Mouse (Mus musculus): ENCODE results near the gene Crb2. TPM values are rescaled to one million over a fixed set of nuclear protein-coding genes. Genes with fewer than 3 reads are reported as not detected.

The Crb2 gene
- under 1 TPM; 0.07 to 0.28 TPM for total RNA-seq (2021)
- long read RNA-seq, experiment 1, result 0 reads
- long read RNA-seq, experiment 2, result 0 reads

DNA sequence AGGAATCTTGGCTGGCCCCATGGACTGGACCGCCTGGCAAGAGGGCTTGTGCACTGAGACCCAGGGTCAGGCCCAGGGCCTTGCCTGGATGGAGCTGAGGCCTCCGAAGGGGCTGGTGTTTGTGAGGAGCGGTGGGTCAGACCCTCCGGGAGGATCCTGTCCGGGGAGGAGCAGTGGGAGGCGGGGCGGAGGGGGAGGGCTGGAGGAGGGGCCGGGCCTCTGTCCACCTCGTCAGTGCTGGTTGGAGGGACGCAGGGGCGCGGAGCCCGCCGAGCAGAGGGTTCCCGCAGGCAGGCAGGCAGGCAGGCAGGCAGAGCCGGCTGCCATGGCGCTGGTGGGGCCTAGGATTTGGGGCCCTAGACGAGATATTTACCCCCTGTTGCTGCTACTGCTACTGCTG is at the start of gene Crb2:
Crb2 (plus strand) TSS at position 234 of the 400 bp plus-strand sequence.
- DNase-seq, result no peak
- intact Hi-C loops (cut with DNase I), result loop anchor here (10.0 kb wide), 1 partner anchor 391 kb away; no protein-coding TSS in a partner anchor

DNA sequence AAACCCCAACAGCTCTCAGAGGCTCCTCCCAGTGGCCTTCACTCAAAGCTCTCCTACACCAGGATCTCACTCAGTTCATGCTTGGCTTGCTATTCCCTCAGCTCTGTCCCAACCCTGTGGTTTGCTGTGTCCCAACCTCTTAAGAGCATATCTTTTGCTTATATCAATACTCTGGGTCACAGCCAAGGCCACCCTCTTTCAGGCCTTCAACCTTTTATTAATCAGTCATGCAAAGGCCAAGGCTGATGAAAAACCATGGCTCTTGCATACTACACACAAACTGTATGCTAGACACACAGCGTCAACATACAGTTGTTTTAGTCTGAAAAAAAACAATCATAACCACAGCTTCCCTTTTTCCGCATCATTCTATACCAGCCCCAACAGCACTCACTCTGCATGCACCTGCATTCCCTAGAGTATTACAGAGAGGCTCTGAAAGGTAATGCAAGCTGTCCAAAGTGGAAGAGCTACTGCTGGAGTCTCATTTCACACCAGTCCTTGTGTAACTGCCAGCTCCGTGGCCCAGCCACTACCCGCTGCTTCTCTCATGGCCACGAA is 44.7 kb upstream of the Crb2 start:
- intact Hi-C loops (cut with DNase I), result no loop called here
- DNase-seq, result no peak

DNA sequence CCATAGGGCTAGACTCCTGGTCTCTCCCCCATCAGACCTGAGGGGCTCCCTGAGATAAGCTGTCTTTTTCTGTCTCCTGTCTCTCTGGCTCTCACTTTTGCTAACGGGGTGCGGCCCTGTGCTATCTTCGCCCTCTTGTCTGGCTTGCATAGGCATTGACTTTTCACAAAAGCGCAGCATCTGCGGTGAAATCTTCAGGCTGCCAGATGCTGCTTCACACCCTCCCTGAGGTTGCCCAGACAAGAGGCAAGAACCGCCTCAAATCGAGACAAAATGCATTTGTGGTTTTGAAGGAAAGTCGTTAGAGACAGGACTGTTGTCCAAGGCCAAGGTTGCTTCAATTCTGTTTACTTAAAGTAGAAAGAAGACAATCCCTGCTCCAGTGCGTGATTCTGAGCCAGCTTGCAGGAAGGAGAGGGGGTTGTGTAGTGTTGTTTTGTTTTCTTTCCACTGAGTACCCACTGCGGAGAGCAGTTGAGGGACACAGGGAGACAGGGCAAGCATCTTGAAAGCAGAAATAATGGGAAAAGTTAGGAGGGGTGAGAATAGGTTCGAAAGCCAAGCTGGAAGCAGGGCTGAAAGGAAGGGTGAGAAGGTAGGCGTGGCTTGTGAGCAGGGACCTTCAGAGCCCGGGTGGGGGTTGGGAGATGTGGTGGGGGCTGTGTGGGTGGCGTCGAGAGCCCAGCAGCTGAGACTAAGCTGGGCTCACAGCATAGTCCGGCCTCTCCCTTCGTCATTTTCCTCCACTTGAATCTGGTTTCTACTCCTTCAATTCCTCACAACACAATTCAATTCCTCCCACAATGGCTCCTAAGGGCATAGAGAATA is 40.9 kb upstream of the Crb2 start:
- intact Hi-C loops (cut with DNase I), result no loop called here
- DNase-seq, result no peak

DNA sequence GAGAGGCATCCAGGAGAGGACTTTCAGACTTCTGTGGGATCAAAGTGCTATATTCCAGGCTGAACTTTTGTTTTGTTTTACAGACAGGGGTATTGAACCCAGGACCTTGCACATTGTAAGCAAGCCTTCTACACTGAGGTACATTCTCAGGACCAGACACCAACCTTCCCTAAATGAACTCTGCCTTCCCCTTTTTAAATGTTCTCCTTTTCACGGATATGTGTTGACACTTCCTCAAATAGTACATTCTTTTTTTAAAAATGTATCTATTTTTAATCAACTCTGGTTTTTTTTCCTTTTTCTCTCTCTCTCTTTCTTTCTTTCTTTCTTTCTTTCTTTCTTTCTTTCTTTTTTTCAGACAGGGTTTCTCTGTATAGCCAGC is 40.3 kb upstream of the Crb2 start:
- intact Hi-C loops (cut with DNase I), result no loop called here
- DNase-seq, result no peak

DNA sequence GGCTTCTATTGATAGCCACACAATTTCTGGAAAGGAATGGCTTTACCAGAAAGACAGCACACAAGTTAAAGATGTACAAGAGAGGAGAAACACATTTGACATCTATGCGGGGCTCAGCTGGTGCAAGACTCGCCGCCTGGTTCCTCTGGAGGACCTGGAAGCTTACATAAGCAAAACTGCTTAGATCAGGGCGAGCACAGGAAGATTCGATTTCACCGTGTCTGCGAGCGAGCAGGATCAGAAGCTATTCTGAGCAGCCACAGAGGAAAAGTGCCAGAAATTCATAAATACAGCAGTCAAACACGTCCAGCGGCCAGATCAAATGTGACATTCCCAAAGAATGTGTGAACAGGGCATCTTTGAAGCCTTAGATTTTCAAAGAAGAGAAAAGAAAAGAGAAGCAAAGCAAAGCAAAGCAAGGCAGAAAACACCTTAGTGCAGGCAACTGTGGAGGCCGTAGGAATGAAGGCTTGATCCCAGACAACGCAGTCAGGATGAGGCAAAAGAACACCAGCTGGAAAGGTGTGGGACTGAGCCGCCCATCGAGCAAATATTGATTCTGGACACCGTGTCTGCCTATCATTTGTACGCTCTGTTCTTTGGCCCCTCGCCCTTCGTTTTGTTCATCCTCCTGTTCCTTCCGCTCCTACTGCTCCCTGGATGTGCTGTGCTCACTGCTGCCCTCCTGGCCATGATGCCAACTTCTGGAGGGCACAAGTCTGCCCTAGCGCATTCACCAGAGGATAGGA is 34.1 kb upstream of the Crb2 start:
- intact Hi-C loops (cut with DNase I), result no loop called here
- peak; percentile 25 to 34 for DNase-seq

DNA sequence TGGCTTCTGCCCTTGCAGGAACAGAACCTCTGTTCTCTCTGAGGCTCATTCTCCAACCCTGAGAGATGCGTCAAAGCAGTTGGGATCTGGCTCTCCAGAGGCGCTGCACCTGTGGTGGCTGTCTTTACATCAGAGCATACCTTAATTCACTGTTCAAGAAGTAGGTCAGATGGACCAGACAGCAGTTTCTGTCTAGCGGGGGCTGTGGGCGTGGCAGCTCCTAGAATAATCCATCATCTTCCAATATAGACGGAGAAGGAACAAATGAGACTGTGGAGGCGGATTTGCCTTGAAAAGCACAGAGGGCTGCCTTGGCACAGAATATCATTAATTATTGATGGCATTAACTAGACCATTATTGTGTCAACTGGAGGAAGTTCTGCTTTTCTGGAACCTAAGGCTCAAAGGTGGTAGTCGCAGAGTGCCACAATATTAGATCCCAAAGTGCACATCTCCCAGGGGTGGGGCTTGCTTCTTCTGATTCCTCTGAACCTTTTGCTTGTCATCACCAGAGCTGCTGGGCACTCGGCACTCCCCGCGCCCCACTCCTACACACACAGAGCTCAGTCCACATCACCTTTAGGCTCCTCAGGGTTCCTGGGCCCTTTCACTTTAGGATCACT is 31.2 kb upstream of the Crb2 start:
- no peak for DNase-seq
- intact Hi-C loops (cut with DNase I), result loop anchor here (5.0 kb wide), 1 partner anchor 43 kb away; the partner anchor contains the start of gene Strbp

DNA sequence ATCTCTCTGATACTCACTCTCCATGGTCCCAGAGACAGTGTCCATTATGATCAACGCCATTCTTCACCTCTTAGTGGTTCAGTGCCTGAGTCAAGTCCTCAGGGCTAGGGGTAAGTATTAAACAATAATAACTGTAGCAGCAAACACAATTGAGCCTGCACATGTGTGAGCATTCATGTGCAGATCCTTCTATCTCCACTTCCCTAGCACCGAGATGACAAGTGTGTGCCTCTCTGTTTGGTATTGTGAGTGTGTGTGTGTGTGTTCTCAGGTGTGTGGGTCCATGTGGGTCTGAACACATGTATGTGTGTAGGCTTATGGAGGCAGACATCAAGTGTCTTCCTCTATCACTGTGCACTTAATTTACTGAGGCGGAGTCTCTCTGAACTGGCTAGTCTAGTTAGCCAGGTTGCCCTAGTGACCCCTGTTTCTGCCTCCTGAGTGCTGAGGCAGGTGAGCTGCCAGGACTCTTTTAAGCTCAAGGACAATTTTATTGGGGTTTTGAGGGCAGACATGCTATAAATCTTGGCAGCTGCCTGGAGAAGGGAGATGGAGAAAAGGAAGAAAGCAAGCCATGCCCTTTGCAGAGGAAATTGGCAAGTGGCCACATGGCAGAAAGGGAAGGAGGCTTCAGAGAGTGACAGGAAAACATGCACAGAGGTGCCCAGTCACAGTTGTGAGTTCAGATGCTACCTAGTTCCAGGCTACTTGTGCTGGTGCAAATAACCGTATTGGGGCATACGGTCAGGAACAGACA is 29.6 kb upstream of the Crb2 start:
- intact Hi-C loops (cut with DNase I), result loop anchor here (5.0 kb wide), 1 partner anchor 44 kb away; the partner anchor contains the start of gene Strbp
- no peak for DNase-seq

DNA sequence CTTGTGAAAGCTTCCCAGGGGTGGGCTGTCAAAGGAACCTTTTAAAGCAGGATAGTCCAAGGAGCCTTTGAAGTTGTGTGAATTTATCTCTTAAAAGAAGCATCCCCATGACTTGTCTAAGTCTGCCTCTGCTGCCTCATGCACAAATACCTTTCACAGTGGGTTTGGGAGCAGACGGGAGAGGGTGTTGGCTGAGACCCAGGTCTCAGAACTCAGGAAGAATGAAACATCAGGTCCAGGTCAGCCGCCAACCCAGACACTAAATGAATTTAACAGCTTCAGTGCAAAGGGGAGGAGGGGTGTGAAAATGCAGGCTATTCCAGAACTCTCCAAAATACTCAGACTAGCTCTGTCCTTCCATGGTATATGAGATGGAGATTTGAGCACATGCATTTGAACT is 28.1 kb upstream of the Crb2 start:
- no peak for DNase-seq
- intact Hi-C loops (cut with DNase I), result loop anchor here (5.0 kb wide), 1 partner anchor 46 kb away; the partner anchor contains the start of gene Strbp

DNA sequence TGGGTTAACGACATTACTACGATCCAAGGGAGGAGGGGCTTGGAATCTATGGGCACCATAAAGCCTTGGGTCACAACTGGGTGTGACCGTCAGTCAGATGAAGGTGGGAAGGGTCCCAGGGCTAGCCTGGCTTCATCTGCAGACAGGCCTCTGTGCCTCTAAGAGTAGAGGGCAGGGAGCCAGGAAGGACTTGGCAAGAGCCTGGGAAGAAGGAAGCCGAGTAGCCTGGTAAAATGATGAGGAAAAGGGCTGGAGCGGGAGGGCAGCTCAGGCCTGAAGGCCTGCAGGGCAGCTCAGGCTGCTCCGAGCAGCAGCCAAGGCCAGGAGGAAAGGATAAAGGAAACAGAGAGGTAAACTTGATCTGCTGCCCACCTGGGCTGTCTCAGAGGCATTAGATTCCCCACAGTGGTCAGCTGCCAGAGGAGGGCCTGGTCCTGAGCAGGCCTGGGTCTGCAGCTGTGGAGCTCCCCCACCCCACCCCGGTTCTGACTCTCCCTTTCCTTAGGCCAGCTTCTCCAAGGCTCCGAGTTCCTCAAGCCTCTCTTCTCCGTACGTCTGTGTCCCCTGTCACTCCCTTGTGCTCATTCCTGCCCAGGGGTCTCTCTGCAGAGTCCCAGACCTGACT is 27.5 kb upstream of the Crb2 start:
- intact Hi-C loops (cut with DNase I), result loop anchor here (5.0 kb wide), 1 partner anchor 46 kb away; the partner anchor contains the start of gene Strbp
- DNase-seq, result peak; percentile 40 to 70

DNA sequence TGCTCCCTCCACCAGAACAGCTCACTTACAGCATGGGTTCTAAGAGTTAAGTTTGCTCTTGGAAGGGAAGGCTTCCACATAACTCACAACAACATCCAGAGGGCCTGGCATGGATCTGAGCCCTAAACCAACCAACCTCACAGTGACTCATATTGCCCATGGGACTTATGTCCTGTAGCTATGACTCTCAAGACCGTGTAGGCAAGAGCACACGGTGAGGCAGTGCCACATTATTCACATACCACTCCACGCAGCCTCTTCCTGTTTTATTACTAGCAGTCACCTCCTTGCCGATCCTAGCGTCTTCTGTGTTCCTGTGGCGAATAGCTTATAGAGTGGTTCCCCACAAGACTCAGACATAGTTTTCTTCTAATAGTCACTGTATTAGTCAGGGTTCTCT is 26.7 kb upstream of the Crb2 start:
- intact Hi-C loops (cut with DNase I), result loop anchor here (5.0 kb wide), 1 partner anchor 47 kb away; the partner anchor contains the start of gene Strbp
- no peak for DNase-seq

DNA sequence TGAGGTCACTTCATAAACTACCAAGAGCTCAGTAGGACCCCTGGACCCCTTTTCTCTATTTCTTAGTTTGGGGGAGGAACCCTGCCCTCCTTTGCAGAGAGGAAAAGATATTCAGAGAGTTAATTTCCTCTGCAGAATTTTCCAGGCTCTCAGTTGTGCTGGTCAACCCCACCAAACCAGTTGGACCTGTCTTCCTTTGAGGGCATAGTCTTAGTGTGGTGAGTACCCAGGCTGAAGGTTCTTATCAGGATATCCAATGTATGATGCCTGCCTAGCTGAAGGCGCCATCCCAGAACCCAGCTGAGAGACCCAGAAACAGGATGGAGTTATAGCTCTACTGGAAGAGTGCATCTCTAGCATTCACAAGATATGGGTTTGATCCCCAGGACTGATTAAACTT is 24.9 kb upstream of the Crb2 start:
- no peak for DNase-seq

DNA sequence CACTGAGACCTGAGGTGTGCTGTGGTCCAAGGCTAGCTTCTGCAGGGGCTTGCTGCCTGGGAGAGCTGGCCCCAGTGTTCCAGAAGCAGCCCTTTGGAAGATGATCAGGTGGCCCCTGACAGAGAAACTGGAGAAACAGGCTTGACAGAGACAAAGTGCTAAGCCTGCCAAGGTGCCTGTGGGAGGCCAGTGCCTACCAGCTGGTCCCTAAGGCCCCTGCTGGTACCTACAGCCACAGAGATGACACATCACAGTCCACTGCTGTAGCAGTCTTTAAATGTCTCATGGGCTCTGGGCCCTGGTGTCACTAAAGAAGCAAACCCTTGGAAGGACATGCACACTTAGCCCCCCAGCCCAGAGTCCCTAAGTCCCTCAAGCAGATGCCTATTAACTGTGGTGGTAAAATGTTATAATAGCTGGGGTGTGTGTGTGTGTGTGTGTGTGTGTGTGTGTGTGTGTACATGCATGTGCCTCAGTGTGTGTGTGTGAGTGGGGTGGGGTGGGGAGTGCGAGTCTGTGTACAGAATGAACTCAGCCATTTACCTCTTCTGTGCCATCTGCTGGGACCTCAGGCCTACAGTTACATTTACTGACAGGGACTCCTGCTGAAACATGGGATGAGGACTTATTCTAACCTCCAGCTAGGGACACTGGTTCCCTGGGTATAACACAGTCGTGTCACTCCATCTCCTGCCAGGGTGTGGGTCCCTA is 19.7 kb upstream of the Crb2 start:
- intact Hi-C loops (cut with DNase I), result no loop called here
- no peak for DNase-seq

More for the DNA sequence above, 24.9 kb upstream of the Crb2 start:
- intact Hi-C loops (cut with DNase I), result no loop called here

DNA sequence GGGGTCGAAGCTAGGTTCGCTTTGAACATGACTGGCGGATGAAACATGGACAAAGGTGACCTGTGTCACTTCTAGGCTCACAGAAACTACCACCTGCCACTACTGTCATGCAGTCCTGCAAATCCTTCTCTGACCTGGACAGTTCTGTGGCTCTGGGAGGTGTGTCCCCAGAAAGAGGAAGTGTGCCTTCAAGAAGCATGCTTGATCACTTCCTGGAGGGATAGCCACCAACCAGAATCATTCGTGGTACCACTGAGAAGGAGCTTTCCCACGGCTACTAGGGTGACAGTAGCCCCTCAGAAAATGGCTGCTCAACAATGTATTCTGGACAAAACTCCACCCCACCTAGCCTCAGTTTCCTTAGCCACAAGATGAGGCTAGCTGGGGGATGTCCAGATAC is 19.0 kb upstream of the Crb2 start:
- no peak for DNase-seq
- intact Hi-C loops (cut with DNase I), result no loop called here

DNA sequence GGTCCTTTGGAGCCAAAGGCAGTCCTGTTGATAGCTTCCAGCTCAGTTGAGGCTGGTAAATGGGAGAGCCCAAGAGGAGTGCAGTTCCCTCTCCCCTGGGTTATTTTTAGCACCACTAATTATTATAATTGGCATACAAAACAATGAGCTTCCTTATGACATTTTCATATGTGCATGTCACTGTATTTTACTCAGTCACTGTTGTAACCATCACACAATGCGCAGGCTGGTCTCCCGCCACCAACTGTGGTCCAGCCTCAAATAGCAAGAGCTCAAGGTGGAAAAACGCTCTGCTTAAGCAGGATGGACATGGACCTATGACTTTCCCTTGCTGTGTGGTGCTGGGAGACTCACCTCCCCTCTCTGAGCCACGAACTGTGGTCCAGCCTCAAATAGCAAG is 18.3 kb upstream of the Crb2 start:
- intact Hi-C loops (cut with DNase I), result no loop called here
- DNase-seq, result no peak

DNA sequence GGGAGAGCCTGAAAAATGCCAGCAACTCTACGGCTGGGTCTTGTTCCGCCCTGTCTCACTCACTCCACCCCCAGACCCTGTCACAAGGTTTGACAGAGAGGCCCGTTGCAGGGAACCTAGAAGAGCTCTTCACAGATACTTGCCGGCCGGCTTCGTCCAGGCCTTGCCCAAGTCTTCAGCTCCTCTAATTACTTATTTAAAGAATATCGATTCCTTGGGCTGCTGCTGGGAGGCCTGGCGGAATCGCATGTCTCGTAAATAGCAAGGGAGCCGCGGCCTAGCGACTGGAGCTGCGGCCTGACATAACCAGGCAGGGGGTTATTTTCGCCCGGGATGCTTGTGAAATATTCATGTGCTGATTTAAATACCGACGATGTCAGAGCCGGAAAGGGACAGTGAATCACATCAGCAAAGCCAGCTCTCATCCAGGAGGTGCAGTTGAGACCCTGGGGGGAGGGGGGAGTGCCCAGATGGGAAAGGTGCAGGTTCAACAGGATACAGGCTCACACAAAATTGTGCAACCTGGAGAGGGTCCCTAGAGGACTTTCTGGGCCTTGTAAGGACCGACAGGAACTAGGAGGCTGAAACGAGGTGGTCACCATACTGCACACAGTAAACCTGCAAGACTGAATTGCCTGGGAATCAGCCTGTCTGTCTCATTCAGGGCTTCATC is 17.6 kb upstream of the Crb2 start:
- intact Hi-C loops (cut with DNase I), result no loop called here
- DNase-seq, result no peak

DNA sequence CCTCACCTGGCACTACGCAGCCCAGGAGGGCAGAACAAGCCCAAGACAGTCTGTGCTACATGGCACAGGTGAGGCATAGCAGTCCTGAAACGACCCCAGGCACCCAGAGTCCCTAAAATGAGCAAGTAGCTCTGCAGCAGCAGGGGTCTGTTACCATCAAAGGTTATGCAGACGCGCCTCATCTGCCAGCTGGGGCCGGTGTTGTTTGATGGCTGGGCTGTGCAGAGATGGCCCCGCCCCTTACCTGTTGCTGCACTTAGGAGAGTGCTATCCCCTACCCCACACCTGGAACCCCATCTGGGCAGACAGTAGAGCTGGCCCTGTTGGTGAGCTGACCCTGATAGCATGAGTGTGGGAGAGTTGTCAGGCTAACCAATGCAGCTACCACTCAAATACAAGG is 15.4 kb upstream of the Crb2 start:
- intact Hi-C loops (cut with DNase I), result no loop called here
- DNase-seq, result no peak

DNA sequence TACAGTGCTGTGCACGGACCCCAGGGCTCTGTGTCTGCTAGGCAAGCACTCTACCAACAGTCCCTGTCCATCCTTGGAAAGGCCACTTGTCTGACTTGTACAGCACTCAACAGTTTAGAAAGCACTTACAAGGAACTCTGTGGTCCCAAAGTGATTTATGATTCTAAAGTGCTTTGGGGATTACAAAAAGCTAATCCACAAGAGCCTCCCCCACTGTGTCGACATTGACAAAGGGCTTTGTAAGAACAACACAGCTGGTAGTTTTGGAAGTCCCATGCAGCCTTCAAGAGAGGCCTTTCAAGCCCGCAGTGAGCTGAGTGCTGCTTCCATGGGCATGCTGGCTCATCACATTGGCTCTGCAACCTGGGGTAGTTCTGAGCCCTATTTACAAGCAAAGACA is 12.4 kb upstream of the Crb2 start:
- intact Hi-C loops (cut with DNase I), result no loop called here

DNA sequence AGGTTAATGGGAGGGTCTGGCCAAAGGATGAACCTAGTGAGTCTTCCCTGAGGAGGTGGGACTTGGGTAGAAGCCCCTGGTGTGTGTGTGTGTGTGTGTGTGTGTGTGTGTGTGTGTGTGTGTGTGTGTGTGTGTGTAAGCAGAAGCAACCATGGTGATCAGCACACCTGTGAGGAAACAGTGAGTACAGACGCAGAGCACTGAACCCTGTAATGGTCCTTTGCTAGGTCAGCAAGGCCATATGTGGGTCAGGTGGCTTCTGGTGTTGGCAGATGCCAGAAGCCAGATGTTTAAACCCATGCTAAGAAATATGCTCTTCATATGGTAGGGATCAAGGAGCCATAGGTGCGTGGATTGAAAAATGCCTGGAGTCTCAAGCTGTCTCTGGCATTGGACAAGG is 11.5 kb upstream of the Crb2 start:
- intact Hi-C loops (cut with DNase I), result no loop called here
- no peak for DNase-seq

More for the DNA sequence above, 12.4 kb upstream of the Crb2 start:
- DNase-seq, result no peak
